Mouse (Mus musculus): ENCODE measurements around the gene Gosr1. TPM values are rescaled to one million over a fixed set of nuclear protein-coding genes. Genes with fewer than 3 reads are reported as not detected.

Gene Gosr1
- polyA plus RNA-seq, 1 experiment from 2014 or later = 15.2 TPM

Other genes with a start within 250 kb of the Gosr1 start
- 5.8 and 7.4 TPM in 2 replicates for gene Abr, start 141.3 kb downstream of the Gosr1 start, polyA plus RNA-seq (2016; fragmentation: Nextera tagmentation; extraction: Ambion mirVana)
- gene Bhlha9, start 91.1 kb downstream of the Gosr1 start, polyA plus RNA-seq (2016; fragmentation: Nextera tagmentation; extraction: Ambion mirVana) = not detected in 2 replicates
- gene Trarg1, start 83.8 kb downstream of the Gosr1 start, polyA plus RNA-seq (2016; fragmentation: Nextera tagmentation; extraction: Ambion mirVana) = not detected in 2 replicates
- 10.5 and 11.3 TPM in 2 replicates for gene Cpd, start 83.4 kb upstream of the Gosr1 start, polyA plus RNA-seq (2016; fragmentation: Nextera tagmentation; extraction: Ambion mirVana)
- 0.10 TPM in 1 of 2 replicates, not detected in the other for gene Tmigd1, start 138.6 kb upstream of the Gosr1 start, polyA plus RNA-seq (2016; fragmentation: Nextera tagmentation; extraction: Ambion mirVana)
- gene Blmh, start 161.2 kb upstream of the Gosr1 start, polyA plus RNA-seq (2016; fragmentation: Nextera tagmentation; extraction: Ambion mirVana) = 77.3 and 79.2 TPM in 2 replicates
- 2.2 and 2.8 TPM in 2 replicates for gene Slc6a4, start 235.0 kb upstream of the Gosr1 start, polyA plus RNA-seq (2016; fragmentation: Nextera tagmentation; extraction: Ambion mirVana)

Data from liver, embryonic 12.5 days (tissue).